Mouse (Mus musculus) erythroid progenitor cell, adult 5-6 weeks (primary cell): ENCODE measurements at regions not wholly inside any gene's neighbourhood (a gene's known extent, or its start where the extent isn't known, plus 50 kb on each side); places are given as distances from the start of the nearest gene placed in this dataset.
"Not testable (repeated sequence)": the region's sequence is repeated elsewhere in the genome, so short reads cannot be mapped to it uniquely, and the experiment has no call there.

Experiments used
- ATAC-seq: replicated peaks from 2 replicates; pipeline ENCODE4 v1.8.0; 2016; ENCODE audit warnings: moderate number of reproducible peaks, mild to moderate bottlenecking, moderate TSS enrichment, inconsistent platforms; ENCODE audit not compliant: poor library complexity, low FRiP score, severe bottlenecking

GRCm38 (mm10) chr10:96188168-96188567, 51.8 kb downstream of the Gm5426 start:
- ATAC-seq: no peak

DNA sequence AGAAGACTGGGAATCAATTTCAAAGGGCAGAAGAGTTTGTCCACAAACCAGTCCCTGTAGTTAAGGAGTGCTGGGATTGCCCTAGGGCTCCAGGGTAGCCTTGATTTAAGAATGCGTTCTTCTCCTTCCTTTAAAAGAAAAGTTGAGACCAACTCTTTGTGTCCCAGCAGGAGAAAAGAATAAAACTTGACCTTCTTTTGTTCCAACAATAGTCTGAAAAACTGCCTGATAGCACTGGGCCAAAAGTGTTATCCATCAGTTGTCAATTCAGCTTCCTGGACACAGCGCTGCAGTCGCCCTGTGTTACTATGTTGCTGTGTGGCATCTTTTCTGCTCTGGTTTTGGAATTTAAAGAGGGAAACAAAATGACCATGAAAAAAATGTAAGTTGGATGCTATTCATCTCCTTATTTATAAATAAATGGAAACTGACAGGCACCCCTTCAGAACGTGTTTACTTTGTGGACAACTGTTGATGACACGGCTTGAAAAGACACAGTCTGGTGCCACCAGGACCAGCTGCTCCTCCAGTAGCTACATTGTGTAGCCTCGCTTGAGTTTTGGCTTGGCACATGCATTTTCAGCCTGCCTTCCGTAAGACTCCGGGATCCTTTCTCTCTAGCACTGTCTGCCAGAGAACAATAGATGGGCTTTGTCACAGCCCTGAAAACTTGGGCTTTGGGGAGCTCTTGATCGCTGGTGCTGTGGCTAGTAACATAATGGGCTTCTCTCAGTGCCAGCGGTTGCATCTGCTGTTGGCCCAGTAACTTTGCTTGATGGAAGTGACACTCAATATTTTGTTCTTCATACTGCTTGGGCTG, 54.0 kb downstream of the Gm5426 start:
- ATAC-seq: no peak

- ATAC-seq: peak; percentile 30; the same call in 1 of the 2 replicates
These were observed 64.7 kb downstream of the Gm5426 start for GRCm38 (mm10) chr10:96200932-96201641.

- no peak for ATAC-seq
These were observed 65.5 kb downstream of the Gm5426 start for GRCm38 (mm10) chr10:96201891-96202290.

- ATAC-seq: no peak
These were observed 66.5 kb downstream of the Gm5426 start for GRCm38 (mm10) chr10:96202871-96203270.

GRCm38 (mm10) chr10:96204198-96204597, 67.8 kb downstream of the Gm5426 start:
- ATAC-seq: no peak

- ATAC-seq: no peak
These were observed 72.8 kb downstream of the Gm5426 start for GRCm38 (mm10) chr10:96209171-96209570.

- no peak for ATAC-seq
These were observed 74.8 kb downstream of the Gm5426 start for GRCm38 (mm10) chr10:96211189-96211588.

- 0 out of 2 replicates have a peak, but pooled peaks have one; percentile 25 for ATAC-seq
These were observed 77.5 kb downstream of the Gm5426 start for GRCm38 (mm10) chr10:96213876-96214275.

- ATAC-seq: no peak
These were observed 77.9 kb downstream of the Gm5426 start for GRCm38 (mm10) chr10:96214285-96214684.

DNA sequence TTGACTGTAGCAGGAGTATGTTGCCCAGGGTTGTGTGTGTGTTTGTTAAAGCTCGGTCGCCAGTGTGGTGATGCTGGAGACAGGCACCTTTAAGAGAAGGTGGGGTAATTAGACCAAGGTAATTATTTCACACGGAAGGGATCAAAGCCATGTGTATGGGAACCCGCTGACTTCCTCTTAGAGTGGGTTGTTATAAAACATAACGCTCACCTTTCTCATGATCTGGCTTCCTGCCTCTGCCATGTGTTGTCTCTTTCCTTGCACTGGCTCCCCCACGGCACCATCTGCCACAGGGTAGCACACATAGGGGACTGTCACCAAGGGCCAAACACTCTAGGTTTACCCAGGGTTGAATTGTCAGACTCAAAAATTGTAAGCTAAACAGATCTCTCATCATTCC, 78.5 kb downstream of the Gm5426 start:
- ATAC-seq: no peak

DNA sequence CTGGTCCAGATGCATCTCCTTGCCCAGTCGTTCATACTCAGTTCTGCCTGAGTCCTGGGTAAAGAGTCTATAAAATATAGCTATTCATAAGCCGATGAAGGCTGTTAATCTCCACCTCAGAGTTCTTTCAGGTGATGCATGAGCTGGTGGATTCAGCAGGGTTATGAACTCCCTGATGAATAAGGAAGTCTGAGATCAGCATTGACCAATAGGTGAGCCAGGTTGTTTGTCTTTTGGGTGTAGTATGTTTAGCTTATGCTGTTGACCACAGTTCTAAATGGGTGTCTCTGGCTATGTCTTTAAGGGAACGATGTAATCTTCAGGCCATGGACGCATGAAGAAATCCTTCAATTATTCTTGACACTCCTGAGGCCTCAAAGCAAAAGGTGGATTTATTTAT, 84.3 kb downstream of the Gm5426 start:
- no peak for ATAC-seq

DNA sequence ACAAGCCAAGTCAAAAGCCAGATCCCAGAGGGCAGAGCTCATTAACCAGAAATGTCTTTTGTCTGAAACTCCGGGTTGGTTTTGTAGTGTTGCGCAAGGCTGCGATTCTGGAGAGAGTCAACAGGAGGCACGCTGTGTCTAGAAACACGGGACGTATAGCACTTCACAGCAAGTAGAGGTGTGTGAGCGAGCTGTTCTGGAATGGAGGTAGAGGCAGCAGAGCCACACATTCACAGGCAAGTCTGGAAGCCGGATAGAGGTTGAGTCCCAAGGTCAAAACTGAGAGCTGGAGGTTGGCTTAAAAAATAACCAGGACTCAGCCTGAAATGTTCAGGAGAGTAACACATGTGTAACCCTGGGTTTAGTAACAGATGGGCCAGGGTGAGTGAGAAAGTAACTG, 94.0 kb downstream of the Gm5426 start:
- ATAC-seq: no peak

DNA sequence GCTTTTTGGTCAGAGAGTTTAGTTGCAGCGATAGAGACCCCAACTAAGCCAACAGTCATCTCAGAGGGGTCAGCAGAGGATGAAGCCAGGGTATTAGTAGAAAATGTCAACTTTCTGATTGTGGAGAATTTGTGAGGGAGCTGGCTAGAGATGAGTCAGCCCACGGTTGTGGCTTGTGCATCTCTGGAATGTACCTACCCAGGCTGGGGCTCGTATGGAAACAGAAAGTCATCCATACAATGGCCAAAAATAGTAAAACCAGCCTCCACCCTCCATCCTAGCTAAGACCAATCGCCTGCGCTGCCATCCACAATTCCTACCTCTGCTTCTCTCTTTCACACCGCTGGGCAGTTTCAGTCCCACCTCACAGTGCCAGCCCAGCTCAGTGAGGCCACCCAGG, 94.9 kb downstream of the Gm5426 start:
- no peak for ATAC-seq

DNA sequence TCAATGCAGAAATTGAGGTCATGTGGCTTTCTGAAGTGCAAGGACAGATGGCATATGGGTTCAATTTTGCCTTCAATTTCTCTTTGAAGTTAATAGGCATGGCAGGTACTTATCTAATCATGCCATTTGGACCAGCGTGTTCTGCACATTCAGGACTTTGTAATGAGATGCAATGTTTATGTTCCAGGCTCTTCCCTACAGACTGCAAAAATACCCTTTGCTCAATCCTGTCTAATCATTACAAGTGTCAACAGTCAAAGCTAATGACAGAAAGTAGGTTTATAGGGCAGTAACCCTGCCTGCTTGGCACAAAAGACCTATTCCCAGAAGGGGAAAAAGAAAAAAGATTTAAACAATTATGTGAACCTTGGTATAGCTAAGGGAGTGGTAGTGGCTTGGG, 96.5 kb downstream of the Gm5426 start:
- ATAC-seq: no peak

- ATAC-seq: no peak
These were observed 98.4 kb downstream of the Gm5426 start for GRCm38 (mm10) chr10:96234564-96235412.

DNA sequence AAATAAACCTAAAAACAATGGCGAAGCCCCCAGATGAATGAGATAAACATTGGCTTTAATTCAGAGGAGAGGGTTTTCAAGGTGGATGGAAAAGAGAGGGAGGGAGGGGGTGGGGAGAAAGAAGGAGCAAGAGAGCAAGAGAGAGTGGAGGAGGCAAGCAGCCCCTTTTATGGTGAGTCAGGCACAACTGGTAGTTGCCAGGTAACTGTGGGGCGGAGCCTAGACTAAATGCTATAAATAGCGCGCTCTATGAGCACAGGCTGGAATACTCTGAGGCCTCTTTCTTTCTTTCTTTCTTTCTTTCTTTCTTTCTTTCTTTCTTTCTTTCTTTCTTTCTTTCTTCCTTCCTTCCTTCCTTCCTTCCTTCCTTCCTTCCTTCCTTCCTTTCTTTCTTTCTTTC, 99.6 kb downstream of the Gm5426 start:
- ATAC-seq: not testable (repeated sequence)

- no peak for ATAC-seq
These were observed 100.5 kb downstream of the Gm5426 start for GRCm38 (mm10) chr10:96236777-96237373.

- ATAC-seq: no peak
These were observed 101.2 kb downstream of the Gm5426 start for GRCm38 (mm10) chr10:96237572-96238130.

DNA sequence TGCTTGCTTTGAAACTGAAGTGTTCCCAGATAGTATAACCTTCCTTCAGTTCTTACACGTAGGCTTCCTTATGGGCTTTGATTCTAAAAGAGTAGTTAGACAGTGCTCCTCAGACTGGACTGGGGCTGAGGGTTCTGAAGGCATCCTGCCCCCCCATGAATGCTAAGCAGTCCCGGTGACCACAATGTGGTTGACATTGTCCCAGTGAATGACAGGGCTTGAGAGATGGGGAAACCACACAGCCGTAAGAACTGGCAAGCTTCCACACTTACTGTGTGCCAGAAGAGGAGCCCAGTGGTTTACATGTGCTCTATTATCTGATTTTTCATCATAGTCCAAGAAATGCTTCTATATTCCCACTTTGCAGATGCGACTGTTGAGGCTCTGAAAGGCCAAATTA, 101.8 kb downstream of the Gm5426 start:
- no peak for ATAC-seq
